Mouse (Mus musculus) myocyte (in vitro differentiated cells): ENCODE results near the gene Plscr4. TPM values are rescaled to one million over a fixed set of nuclear protein-coding genes. Genes with fewer than 3 reads are reported as not detected.

ENCODE experiments used
- H3K27me3 ChIP-seq: one replicate; pipeline ENCODE4 v1.6.1; 2011; ENCODE audit not compliant: control insufficient read depth, insufficient read depth, insufficient read length
- H3K36me3 ChIP-seq: one replicate; pipeline ENCODE4 v1.6.1; 2011; ENCODE audit not compliant: control insufficient read depth, insufficient read depth
- H3K4me2 ChIP-seq: one replicate; pipeline ENCODE4 v1.6.1; 2011; ENCODE audit warnings: low read depth, control low read depth
- H3K4me3 ChIP-seq: one replicate; pipeline ENCODE4 v1.5.1; 2011; ENCODE audit warnings: mild to moderate bottlenecking, control low read depth, moderate library complexity
- H3K79me2 ChIP-seq: one replicate; pipeline ENCODE4 v1.6.1; 2011; ENCODE audit not compliant: control insufficient read depth, insufficient read depth
- H3ac ChIP-seq: one replicate; pipeline ENCODE4 v1.6.1; 2011; ENCODE audit not compliant: control insufficient read depth, insufficient read length
- CEBPB ChIP-seq: IDR thresholded peaks from 2 replicates; pipeline ENCODE4 v1.6.1; 2011; ENCODE audit warnings: mild to moderate bottlenecking, moderate library complexity; ENCODE audit not compliant: poor library complexity, insufficient read depth, severe bottlenecking
- E2F4 ChIP-seq: IDR thresholded peaks from one replicate; pipeline ENCODE4 v1.6.1; 2011; ENCODE audit warnings: mild to moderate bottlenecking, control low read depth, moderate library complexity; ENCODE audit not compliant: insufficient read depth
- MAX ChIP-seq: IDR thresholded peaks from one replicate; pipeline ENCODE4 v1.6.1; 2011; ENCODE audit warnings: low read depth, mild to moderate bottlenecking, control low read depth
- MYOD1 ChIP-seq, 3 experiments: IDR thresholded peaks; one replicate each; pipeline ENCODE4 v1.6.1; 2011; ENCODE audit warnings: control low read depth in 2 of 3, low read depth in 2 of 3, mild to moderate bottlenecking in 2 of 3, moderate library complexity in 1 of 3; ENCODE audit not compliant: insufficient read length in 2 of 3, control insufficient read depth in 1 of 3
- MYOG ChIP-seq, 3 experiments: IDR thresholded peaks; one replicate each; pipeline ENCODE4 v1.6.1; 2011; ENCODE audit warnings: control low read depth in 2 of 3, low read depth in 2 of 3, mild to moderate bottlenecking in 2 of 3; ENCODE audit not compliant: insufficient read length in 2 of 3, control insufficient read depth in 1 of 3, insufficient read depth in 1 of 3
- POLR2A ChIP-seq: IDR thresholded peaks from one replicate; pipeline ENCODE4 v1.6.1; 2011; ENCODE audit warnings: low read depth, mild to moderate bottlenecking, control low read depth, moderate library complexity; ENCODE audit not compliant: insufficient read length
- POLR2AphosphoS2 ChIP-seq: IDR thresholded peaks from one replicate; pipeline ENCODE4 v1.6.1; 2011; ENCODE audit warnings: low read depth, control low read depth; ENCODE audit not compliant: insufficient read length
- REST ChIP-seq: IDR thresholded peaks from one replicate; pipeline ENCODE4 v1.6.1; 2011; ENCODE audit warnings: mild to moderate bottlenecking, control low read depth, moderate library complexity; ENCODE audit not compliant: insufficient read depth, insufficient read length
- SRF ChIP-seq: IDR thresholded peaks from one replicate; pipeline ENCODE4 v1.6.1; 2011; ENCODE audit warnings: low read depth; ENCODE audit not compliant: control insufficient read depth, insufficient read length
- TCF12 ChIP-seq: IDR thresholded peaks from one replicate; pipeline ENCODE4 v1.6.1; 2011; ENCODE audit warnings: mild to moderate bottlenecking, control low read depth; ENCODE audit not compliant: poor library complexity, insufficient read depth, severe bottlenecking
- TCF3 ChIP-seq: IDR thresholded peaks from one replicate; pipeline ENCODE4 v1.6.1; 2011; ENCODE audit warnings: low read depth, control low read depth; ENCODE audit not compliant: insufficient read length
- USF1 ChIP-seq: IDR thresholded peaks from one replicate; pipeline ENCODE4 v1.6.1; 2011; ENCODE audit warnings: low read depth, mild to moderate bottlenecking, control low read depth, moderate library complexity
- polyA plus RNA-seq: library from polyadenylated mRNA; unstranded; fragments of >200 nt; fragmentation: generic; extraction: Trizol; gene quantifications from one replicate; pipeline ENCODE4 v1.2.1, GENCODE M21; 2012; ENCODE audit warnings: missing spikeins

Plscr4 gene
- polyA plus RNA-seq, 1 experiment = 3.4 TPM

DNA sequence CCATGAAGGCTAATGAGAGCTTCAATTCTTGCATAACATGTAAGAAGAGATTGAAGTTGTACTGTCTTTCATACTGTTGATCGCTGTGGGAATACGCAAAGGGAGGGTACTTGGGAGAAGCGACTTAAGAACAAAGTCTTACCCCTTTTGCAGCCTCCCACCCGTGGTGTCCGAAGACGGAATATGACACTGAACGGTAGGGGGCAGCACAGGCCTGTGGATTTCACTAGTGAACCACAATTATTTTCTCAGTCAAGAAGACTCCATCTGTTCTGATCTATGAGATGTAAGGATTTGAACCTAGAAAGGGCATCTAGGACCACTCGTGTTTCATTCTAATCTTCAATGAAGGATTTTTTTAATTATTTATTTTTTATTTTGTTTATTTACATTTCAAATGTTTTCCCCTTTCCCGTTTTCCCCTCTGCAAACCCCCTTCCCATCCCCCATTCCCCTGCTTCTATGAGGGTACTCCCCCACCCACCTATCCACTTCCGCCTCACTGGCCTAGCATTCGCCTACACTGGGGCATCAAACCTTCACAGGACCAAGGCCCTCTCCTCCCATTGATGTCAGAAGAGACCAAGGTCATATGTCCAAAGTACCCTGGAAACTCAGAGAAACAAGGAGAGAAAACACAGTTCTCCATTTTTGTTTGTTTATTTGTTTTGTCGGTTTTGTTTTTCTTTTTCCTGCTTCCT lies 42.7 kb downstream of the Plscr4 start:
- H3K4me3 ChIP-seq = no peak overlapping the region
- TF ChIP-seq TCF3 = no peak

DNA sequence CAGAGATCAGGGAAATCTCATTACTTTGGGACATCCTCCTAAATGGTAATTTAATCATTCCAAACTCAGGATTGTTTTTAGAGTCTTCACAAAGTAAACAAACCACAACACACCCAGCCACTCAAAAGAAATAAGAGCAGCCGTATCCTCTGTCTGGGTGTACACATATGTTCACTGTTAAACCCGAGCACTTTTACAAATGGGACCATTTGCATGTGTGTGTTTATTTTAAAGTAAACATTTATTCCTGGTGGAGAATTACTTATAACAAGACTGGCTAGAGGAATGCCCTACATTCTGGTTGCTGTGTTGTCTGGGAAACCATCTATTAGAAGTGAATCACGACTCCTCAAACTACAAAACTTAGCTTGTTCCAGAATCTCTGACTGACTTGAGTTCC lies 47.1 kb downstream of the Plscr4 start:
- H3ac ChIP-seq = no peak overlapping the region
- H3K36me3 ChIP-seq = no peaks in the 10 kb centered on the region
- H3K4me2 ChIP-seq = no peak overlapping the region
- no peak overlapping the region for H3K4me3 ChIP-seq
- TF ChIP-seq TCF12 = no peak
- no peaks in the 10 kb centered on the region for H3K27me3 ChIP-seq
- no peaks in the 10 kb centered on the region for H3K79me2 ChIP-seq

More for the DNA sequence above, 42.7 kb downstream of the Plscr4 start:
- no peaks in the 10 kb centered on the region for H3K79me2 ChIP-seq
- H3K27me3 ChIP-seq = no peaks in the 10 kb centered on the region
- H3K4me2 ChIP-seq = peak overlapping the region; percentile 21
- H3ac ChIP-seq = no peak overlapping the region
- H3K36me3 ChIP-seq = no peaks in the 10 kb centered on the region

DNA sequence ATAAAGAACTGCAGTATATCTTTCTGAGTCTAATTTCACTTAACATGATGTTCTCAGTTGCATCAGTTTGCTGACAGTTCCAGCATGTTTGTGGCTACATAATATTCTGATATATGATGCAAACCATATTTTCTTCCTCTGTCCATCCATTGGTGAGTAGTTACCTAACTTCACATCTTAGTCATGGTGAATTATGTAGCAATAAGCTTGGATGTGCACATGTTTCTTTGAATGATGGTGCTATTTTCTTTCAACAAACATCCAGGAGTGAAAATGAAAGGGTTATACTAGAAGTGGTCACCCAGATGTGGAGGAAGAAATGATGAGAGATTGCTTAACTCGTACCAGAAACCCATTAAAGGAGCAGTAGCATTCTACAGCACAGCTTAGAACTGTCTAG lies 47.7 kb downstream of the Plscr4 start:
- Histone ChIP-seq H3ac (no peak overlapping the region), H3K4me2 (no peak overlapping the region), H3K36me3 (no peaks in the 10 kb centered on the region), H3K79me2 (no peaks in the 10 kb centered on the region), H3K27me3 (no peaks in the 10 kb centered on the region), H3K4me3 (no peak overlapping the region)
- TF ChIP-seq TCF12 (no peak), CEBPB (0 out of 2 replicates have a peak, but pooled peaks have one; percentile 22)

DNA sequence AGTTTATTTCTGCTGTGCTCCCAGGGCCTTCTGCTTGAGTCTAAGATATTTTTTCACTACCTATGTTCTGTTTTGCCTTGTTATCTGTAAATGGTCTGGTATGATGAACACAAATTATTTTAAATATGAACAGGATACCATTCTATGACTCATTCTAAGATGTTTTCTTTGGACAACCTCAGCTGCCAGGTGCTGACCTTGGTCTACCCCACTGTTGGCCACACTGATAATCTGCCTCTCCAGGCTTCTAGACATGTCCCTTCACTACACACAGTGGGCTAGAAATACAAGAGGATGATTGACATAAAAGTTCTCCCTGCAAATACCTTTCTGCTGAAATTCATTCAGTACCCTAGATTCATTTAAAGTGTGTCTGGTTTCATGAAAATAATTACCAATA lies 54.5 kb downstream of the Plscr4 start:
- Histone ChIP-seq H3K4me3 (no peak overlapping the region), H3K27me3 (no peaks in the 10 kb centered on the region), H3K79me2 (no peaks in the 10 kb centered on the region), H3K36me3 (no peaks in the 10 kb centered on the region), H3K4me2 (no peak overlapping the region), H3ac (no peak overlapping the region)
- TF ChIP-seq REST (no peak), MYOD1 (IDR thresholded peaks at IDR 0.05; ENCODE audit: control insufficient read depth in 1 of 3, insufficient read length in 2 of 3, low read depth in 2 of 3) (peak in 2 of 3 experiments; percentile 63 to 69)

DNA sequence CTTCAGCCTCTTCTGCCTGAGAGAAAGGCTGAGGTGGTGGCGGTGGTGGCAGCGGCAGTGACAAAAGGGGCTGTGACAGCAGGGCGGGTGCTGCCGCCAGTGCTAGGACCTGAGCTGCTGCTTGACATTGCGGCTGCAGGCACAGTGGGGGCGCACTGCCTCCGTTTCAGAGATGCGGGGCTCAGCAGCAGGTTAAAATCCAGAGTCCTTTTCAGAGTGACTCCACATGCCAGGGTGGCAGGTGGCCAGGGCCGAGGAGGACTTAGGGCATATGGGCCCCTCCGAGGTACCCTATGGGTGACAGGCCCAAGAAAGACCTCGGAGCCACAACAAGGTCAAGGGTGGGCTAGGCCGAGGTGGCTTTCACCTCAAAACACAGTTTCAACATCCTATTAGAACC lies 59.9 kb downstream of the Plscr4 start:
- H3K4me2 ChIP-seq = no peak overlapping the region
- TF ChIP-seq MYOD1 (IDR thresholded peaks at IDR 0.05; ENCODE audit: control insufficient read depth in 1 of 3, insufficient read length in 2 of 3, low read depth in 2 of 3) (no peak), TCF12 (no peak), POLR2AphosphoS2 (no peak), POLR2A (no peak), TCF3 (no peak), USF1 (no peak), E2F4 (no peak), SRF (no peak), MYOG (IDR thresholded peaks at IDR 0.05; ENCODE audit: control insufficient read depth in 1 of 3, insufficient read depth in 1 of 3, insufficient read length in 2 of 3, low read depth in 2 of 3) (no peak), MAX (no peak), REST (no peak), CEBPB (no peak)
- no peaks in the 10 kb centered on the region for H3K36me3 ChIP-seq
- no peak overlapping the region for H3K4me3 ChIP-seq
- H3K79me2 ChIP-seq = no peaks in the 10 kb centered on the region
- no peak overlapping the region for H3ac ChIP-seq
- no peaks in the 10 kb centered on the region for H3K27me3 ChIP-seq

DNA sequence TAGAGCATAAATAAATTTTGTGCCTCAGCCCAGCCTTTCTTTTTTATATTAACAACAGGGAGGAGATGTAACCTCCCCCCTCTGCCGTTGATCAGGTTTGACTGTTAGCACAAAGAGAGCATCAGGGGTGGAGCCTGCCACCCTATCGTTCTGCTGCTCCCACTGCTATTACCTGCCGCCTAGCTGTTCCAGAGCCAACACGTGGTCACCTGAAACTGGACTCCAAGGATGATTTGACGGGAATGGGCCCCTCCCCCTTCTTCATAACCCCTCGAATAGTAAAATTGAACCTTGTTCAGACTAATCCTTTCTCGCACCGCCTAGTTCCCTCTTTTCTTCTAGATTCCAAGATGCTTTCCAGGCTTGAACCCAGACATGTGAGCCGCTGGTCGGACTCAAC lies 63.6 kb downstream of the Plscr4 start:
- Histone ChIP-seq H3ac (no peak overlapping the region), H3K4me2 (no peak overlapping the region)

More for the DNA sequence above, 63.6 kb downstream of the Plscr4 start:
- Histone ChIP-seq H3K79me2 (no peaks in the 10 kb centered on the region), H3K27me3 (no peaks in the 10 kb centered on the region), H3K4me3 (no peak overlapping the region), H3K36me3 (no peaks in the 10 kb centered on the region)
- TF ChIP-seq MAX (no peak), REST (no peak), POLR2AphosphoS2 (no peak), TCF3 (no peak), SRF (no peak), USF1 (no peak), E2F4 (no peak), TCF12 (no peak), MYOG (IDR thresholded peaks at IDR 0.05; ENCODE audit: control insufficient read depth in 1 of 3, insufficient read depth in 1 of 3, insufficient read length in 2 of 3, low read depth in 2 of 3) (no peak), POLR2A (no peak), MYOD1 (IDR thresholded peaks at IDR 0.05; ENCODE audit: control insufficient read depth in 1 of 3, insufficient read length in 2 of 3, low read depth in 2 of 3) (no peak), CEBPB (no peak)
